Mouse (Mus musculus) monocyte, adult 5-6 weeks (primary cell): ENCODE data around the gene Trnau1ap. TPM values are rescaled to one million over a fixed set of nuclear protein-coding genes. Genes with fewer than 3 reads are reported as not detected.
A peak's percentile ranks its signal among the peaks of the same experiment; 100 is the strongest.

Experiments
- ATAC-seq: fragments of 153-309, 156-312 bp; replicated peaks from 2 replicates; pipeline ENCODE4 v1.8.0; 2017; ENCODE audit warnings: mild to moderate bottlenecking; ENCODE audit not compliant: low TSS enrichment, insufficient number of reproducible peaks, severe bottlenecking, poor library complexity, low FRiP score
- total RNA-seq: library from RNA; stranded (forward); fragments of 200-1000, 200-491, 200-594 nt; gene quantifications from 3 replicates; pipeline ENCODE4 v1.2.3, GENCODE M21; 2017

Trnau1ap gene
- total RNA-seq: 42.3 to 56.8 TPM (median 49.3 TPM) in 3 replicates

DNA sequence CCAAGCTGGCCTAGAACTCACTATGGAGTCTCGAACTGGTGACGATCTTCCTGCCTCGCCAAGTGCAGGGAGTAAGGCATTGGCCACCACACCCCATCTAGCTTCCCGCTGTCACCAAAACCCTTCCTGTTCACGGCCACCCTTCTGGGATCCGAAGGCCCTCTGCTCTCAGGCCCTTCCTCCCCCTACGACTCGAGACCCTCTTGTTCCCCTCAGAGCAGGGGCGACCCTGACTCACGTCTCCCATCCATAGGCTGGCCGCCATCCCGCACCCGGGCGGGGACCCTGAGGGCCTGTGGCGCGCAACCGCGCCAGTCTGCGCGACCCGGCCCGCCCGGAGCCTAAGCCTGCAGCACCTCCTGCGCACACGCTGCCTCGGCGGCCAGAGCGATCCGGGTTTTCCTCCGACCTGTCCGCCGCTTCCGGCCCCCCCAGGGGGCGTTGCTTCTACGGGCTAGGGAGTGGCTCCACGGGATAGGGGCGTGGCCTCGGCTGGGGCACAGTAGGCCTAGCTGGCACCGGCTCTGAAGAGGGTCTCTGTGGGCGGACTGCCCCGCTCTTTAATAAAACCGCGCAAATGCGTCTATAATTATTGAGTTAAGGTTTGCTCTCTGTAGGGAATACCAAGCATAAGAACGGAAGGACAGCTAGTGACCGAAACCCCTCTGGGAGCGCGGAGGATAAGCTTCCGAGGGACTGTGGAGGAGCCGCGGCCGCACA lies at the start of gene Trnau1ap:
Gene Trnau1ap, minus strand, starts transcription at position 424 of the 720 bp plus-strand sequence.
- peak; percentile 94 for ATAC-seq

DNA sequence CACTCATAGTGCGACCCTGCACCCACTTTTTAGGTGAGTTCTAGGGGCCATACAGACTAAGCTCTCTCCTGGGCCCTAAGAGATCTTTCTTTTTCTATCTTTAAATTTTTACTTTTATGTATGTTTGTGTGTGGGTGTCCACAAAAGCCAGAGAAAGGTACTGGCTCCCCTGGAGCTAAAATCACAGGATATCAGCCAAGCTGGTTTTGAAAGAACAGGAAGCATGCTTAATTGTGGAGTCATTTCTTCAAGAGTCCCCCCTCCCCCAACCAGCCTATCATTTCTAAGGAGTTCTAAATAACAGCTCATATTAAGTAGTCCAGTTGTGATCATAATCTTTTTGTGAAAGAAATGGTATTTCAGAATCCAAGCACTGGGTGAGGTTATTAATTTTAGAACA lies 44.5 kb upstream of the Trnau1ap start:
- ATAC-seq: no peak

DNA sequence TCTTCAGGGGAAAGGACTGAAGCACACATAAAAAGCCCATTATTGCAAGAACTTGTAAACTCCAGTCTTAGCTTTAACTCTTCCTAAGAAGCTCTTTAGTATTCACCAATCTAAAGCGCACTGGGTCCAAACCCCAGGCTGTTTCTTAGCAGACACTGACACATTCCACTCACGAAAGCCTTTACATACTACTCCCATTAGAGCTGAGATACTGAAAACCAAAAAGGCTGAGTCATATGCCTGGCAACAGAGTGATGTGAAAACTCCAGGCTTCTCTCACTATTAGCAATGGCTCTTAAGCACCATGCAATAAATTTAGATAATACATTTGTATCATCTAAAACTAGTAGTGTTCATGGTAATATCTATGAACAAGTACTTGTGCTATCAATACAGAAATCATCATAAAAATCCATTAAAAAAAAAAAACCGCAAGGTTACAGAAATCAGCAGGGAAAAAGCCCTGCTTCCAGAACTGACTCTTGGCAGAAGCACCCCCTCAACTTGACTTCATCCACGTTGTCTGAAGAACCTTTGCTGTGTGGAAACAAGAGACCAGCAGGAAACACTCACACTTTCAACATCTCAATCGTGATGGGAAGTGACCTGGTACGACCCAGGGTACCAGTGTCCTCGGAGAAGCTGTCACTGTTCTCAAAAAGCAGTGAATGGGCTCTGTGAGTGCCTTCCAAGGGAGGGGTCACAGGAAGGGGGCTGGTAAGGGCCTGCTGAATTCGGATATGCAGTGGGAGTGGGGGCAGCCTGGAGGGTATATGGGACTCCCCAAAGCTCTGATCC lies 40.8 kb upstream of the Trnau1ap start:
- no peak for ATAC-seq

DNA sequence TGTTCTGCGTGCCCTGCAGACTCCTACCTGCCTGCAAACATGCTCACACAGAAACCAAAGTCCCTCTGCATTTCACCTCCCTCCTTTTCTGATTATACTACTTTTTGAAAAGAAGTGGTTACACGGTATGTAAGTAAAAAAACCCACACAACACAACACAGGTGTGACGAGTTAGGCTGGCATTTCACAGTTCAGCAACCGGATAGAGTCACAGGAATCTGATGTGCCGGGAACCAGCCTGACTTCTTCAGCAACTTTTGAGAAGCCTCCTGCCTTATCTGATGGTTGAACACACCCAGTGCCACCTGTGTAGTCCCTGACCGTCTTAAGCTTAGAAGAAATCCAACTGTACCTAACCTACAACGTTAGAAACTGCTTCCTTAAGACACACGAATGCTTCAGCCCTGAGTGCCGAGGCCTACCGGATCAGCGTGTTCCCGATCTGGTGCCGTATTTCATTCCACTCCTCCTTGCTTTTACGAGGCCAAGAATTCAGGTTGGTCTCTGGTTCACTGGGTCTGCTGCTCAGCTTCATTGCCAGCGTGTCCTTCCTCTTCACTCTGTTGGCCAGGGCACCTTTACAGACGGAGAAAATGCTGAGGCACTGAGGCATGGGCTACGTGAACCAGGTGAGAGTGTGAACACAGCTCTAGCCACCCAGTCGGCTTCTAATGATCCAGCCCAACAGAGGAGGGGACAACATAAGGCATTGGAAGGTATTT lies 38.3 kb upstream of the Trnau1ap start:
- no peak for ATAC-seq

DNA sequence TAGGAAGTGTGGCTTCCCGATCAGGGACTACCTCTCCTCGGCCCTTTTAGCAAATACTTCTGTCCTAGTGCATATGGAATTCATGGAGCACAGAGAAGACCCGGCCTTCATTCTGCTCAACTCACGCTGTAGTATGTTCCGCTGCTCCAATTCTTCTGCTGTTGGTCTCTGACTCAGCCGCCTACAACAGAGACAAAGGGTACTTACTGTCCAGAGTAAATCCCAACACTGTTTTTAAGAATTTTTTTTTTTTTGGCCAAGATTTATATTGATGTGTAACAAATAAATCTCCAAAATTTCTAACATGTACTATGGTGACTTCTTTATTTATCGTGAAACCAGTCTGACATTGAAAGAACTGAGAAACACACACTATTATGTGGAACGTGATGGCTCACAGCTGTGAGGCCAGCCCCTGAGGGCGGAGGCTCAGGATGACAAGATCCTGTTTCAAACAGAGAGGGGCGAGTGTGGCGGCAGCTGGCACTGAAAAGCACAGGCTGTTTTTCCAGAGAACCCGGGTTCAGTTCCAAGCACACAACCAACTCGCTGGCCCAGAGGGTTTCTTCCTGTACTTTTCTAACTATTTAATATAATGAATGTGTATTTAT lies 36.2 kb upstream of the Trnau1ap start:
- ATAC-seq: no peak

DNA sequence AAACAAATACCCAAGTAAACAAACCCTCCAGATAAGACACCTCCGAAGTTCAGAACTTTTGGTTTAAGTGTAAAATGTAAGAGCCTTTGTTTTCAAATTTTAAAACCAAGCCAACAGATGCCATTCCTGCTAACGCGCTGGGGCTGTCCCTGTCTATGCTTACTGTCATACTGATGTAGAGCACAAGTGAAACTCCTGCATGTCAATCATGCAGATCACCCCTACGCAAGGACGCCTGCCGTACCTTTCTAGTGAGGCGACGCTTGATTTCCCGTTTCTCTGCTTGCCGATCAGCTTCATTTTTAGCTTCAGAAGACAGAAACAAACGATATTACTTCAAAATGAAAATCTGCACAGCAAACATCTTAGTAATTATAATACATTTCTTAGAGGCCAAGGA lies 34.1 kb upstream of the Trnau1ap start:
- ATAC-seq: no peak

DNA sequence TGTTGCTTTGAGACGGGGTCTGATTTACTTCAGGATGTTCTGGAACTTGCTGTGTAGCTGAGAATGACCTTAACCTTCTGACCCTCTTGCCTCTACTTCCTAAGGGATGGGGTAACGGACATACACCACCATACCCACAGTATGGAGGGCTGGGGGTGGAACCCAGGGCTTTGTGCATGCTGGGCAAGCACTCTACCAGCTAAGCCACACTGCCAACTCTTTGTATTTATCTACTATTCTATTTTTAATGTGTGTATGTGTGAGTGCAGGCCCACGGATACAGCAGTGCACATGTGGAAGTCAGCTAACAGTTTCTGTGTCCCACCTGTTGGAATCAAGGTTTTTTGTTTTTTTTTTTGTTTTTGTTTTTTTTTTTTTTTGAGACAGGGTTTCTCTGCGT lies 30.2 kb upstream of the Trnau1ap start:
- ATAC-seq: no peak

DNA sequence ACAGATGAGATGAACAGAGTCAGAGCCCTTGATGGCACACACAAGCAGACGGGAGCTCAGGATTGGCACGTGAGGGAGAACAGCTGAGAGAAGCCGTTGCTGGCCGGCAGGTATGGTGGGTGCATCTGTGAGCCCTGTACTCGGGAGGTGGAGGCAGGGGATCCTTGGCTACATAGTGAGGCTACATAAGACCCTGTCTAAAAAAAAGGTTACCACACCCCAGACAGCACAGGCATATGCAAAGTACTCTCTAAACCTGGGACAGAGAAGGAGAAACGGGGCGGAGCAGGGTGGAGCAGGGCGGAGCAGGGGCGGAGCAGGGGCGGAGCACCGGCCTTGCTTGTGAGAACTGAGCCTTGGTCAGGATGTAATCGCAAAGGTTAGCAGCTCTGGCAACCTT lies 26.8 kb upstream of the Trnau1ap start:
- ATAC-seq: no peak

DNA sequence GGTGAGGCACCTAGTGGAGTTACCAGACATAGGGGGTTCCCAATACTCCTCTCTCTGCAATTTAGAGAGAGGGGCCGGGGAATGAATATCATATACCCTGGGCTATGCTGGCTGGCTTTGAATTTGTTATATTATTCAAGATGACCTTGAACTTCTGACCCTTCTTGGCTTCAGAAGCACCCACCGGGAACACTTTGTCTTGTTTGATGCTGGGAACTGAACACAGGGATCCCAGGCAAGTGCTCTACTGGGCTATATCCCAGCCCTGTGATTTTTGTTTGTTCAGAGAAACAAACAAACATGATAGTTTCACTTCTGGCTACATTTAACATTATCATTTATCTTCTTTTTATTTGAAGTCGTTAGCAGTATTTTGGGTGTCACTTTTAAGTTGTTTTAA lies 26.1 kb upstream of the Trnau1ap start:
- ATAC-seq: no peak

DNA sequence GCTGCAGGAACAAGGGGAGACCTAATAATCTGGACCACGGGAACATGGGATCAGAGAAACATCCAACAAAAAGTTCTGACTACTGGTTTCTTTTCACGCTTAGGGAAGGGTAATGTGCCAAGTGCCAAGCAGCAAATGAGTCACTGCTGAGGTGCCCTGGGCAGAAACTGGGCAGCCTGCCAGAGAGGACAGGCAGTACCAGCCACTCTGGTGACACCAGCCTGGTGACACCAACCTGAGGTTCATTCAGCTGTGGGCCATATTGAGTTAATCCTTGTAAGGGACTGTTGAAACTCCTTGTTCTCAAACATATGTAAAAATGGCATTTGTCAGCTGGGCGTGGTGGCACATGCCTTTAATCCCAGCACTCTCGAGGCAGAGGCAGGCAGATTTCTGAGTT lies 25.2 kb upstream of the Trnau1ap start:
- no peak for ATAC-seq

DNA sequence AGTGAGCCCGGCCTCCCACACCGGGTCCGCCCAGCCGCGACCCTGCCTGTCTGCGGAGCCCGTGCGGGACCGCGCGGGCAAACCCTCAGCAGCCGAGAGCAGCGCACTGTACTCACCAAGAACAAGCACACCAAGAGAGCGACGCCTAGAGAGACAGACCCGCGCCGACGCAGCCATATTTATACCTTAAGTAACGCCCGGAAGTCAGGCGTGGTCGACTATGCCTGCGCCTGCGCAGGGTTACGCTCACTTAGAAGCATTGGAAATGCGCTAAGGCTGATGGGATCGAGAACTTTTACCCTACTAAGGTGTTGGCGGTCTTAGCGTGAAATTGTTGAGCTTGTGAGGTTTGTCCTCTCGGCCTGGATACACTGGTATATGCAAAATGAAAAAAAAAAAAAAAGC lies 24.1 kb upstream of the Trnau1ap start, which contains the start of gene Rcc1:
Gene Rcc1, minus strand, starts transcription at position 125 of the 405 bp plus-strand sequence.
- peak; percentile 96 for ATAC-seq

DNA sequence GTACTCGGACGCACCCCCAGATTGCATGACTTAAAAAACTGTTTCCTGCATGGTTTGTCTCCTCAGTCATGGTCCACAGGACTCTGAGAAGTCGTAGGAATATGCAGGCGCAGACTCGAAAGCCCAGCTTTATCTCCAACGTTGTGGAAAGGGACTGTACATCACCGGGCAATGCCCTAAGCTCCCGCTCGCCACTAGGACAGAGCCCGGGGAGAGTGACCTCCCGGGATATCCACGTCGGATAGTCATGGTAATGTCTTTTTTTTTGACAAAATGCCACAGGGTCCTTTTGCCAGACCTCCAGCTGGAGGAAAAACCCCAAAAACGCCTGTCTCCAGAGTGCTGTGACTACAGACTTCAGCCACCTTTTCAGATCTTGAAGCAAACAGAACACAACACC lies 23.4 kb upstream of the Trnau1ap start:
- no peak for ATAC-seq

DNA sequence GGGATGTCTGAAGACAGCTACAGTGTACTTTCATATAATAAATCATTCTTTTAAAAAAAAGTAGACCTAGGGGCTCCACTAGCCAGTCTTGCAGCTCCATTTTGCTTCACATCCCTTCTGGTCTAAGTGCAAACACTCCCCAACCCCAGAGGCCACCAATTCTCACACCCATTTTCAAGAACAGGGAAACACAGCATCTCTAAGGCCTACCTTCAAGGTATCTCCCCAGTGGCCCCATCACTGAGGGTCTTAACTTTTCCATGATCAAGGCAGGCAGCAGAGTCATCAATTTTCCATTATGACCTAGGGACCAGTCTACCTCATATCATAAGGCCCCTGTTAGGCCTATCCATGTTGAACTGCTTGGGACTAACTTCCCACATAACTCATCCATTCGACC lies 22.1 kb upstream of the Trnau1ap start:
- no peak for ATAC-seq

DNA sequence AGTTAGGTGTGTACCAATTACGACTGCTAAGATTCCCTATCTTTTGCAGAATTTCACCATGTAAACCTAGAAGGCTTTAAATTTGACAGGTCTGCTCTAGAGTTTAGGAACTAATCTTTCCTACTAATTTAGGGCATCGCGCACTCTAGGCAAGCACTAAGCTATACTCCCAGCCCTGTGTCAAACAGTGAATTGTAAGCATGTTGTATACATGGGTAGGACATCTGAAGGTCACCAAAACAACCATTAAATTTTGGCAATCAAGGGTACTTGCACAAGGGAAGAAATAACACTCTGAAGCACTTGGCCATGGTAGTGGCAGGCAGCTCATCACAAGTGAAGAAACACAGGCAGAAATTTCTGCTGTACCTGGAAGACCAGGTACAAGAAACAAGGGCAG lies 21.5 kb upstream of the Trnau1ap start:
- ATAC-seq: no peak

DNA sequence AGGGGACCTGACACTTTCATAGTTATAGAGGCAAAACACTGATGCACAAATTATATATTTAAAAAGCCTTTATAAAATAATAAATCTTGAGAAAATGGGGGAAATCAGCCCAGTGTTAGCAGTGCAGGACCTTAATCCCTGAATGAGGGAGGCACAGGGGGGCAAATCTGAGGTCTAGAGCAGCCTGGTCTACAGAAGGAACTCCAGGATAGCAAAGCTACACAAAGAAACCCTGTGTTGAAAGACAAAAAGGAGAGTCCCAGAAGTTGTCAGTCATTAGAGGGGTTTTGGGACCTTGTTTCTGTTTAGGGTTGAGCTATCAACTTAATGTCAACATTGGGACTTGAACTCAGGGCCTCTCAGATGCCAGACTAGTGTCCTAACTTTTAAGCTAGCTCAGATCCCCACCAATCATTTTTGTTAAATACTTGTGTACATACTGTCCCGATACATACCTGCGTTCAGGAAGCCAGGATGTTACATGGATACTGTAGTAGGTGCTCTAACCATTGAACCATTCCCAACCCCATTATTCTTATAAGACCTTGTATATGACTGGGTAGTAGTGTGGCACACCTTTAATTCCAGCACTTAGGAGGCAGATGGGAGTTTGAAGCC lies 20.9 kb upstream of the Trnau1ap start:
- ATAC-seq: no peak

DNA sequence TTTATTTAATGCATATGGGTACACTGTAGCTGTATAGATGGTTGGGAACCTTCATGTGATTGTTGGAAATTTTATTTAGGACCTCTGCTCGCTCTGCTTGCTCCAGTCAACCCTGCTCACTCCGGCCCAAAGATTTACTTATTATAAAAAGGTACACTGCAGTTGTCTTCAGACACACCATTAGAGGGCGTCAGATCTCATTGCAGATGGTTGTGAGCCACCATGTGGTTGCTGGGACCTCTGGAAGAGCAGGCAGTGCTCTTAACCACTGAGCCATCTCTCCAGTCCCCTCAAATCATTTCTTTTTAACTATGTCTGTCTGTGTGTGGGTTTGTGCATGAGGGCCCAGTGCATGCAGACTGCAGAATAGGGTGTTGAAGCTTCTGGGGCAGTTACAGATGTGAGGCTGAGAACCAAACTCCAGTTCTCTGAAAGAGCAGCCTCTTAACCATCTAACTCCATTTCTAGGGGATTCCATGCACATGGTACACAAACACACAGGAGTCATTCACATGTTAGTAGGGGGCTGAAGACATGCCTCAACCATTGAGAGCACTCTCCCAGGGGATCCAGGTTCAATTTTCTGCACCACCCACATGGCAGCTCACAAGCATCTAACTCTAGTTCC lies 20.3 kb upstream of the Trnau1ap start:
- ATAC-seq: no peak

DNA sequence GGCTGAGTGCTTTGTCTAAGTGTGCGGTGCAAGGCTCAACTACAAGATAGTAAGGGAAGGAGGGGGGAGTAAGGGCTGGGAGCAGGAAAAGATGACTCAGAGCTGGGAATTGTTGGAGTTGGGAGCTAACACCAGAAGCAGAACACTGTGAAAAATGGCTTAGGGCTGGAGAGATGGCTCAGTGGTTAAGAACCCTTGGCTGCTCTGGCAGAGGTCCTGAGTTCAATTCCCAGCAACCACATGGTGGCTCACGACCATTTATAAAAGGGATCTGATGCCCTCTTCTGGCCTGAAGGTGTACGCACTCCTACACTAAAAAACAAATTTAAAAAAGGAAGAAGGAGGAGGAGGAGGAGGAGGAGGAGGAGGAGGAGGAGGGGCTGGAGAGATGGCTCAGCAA lies 17.3 kb upstream of the Trnau1ap start:
- ATAC-seq: no peak

DNA sequence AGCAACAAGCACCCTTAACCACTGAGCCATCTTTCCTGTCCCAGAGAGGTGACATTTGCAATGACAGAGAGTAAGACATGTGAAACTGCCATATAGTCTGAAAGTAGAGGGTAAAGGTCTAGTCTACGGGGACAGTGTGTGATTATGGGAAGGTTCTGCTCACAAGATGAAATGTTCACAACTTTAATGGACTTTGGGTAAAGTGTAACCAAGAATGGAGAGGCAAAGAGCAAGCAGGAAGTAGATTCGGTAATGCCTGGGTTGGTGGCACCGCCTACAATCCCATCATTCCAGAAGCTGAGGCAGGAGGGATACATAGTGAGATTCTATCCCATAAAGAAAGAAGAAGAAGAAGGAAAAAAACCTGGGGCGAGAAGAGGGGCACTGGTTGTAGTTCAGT lies 16.9 kb upstream of the Trnau1ap start:
- ATAC-seq: no peak
